Mouse (Mus musculus) heart, adult 2 months (tissue): Measurements from ENCODE around the gene Fbxo28.

Experiments
- CTCF ChIP-seq: fragments of 200-600 bp; IDR thresholded peaks from 2 replicates; pipeline ENCODE4 v1.8.1; 2022; ENCODE audit warnings: antibody characterized with exemption, mild to moderate bottlenecking, moderate library complexity
- EP300 ChIP-seq: fragments of 200-500 bp; IDR thresholded peaks from 2 replicates; pipeline ENCODE4 v1.6.1; 2011; ENCODE audit warnings: low read depth, low read length, control low read depth; ENCODE audit not compliant: insufficient read depth
- POLR2A ChIP-seq: fragments of 200-500 bp; IDR thresholded peaks from 2 replicates; pipeline ENCODE4 v1.6.1; 2011; ENCODE audit warnings: mild to moderate bottlenecking, low read depth, low read length, control low read depth; ENCODE audit not compliant: insufficient read depth

DNA sequence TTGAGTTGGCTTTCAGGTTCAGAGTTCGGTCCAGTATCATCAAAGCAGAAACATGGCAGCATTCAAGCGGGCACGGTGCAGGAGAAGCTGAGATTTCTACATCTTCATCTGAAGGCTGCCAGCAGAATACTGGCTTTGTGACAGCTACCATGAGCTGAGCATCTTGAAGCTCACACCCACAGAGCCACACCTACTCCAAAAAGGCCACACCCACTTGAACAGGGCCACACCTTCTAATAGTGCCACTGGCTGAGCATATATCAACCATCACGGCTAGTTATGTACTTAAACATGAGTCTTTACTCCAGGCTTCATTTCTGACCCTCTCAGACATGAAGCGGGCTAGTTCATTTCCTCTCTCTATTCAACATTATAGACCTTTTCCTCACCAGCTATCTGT, 21.3 kb upstream of the Fbxo28 start:
- TF ChIP-seq CTCF (no peak), EP300 (no peak), POLR2A (no peak)
